Mouse (Mus musculus) C2C12 (cell line): ENCODE data around the gene Thsd1. TPM values are rescaled to one million over a fixed set of nuclear protein-coding genes. Genes with fewer than 3 reads are reported as not detected.

Experiments
- H3K27me3 ChIP-seq: one replicate; pipeline ENCODE4 v1.6.1; 2011; ENCODE audit not compliant: control insufficient read depth, insufficient read depth, insufficient read length
- H3K36me3 ChIP-seq: one replicate; pipeline ENCODE4 v1.6.1; 2011; ENCODE audit not compliant: control insufficient read depth, insufficient read depth
- H3K4me3 ChIP-seq: one replicate; pipeline ENCODE4 v1.5.1; 2011; ENCODE audit warnings: mild to moderate bottlenecking, control low read depth; ENCODE audit not compliant: poor library complexity, insufficient read depth, severe bottlenecking
- H3K79me2 ChIP-seq: one replicate; pipeline ENCODE4 v1.6.1; 2011; ENCODE audit not compliant: control insufficient read depth, insufficient read depth
- H3K79me3 ChIP-seq: one replicate; pipeline ENCODE4 v1.6.1; 2011; ENCODE audit warnings: low read depth, control low read depth
- H3ac ChIP-seq: one replicate; pipeline ENCODE3; 2011; ENCODE audit warnings: low read depth; ENCODE audit not compliant: control insufficient read depth, insufficient read length
- CEBPB ChIP-seq: IDR thresholded peaks from one replicate; pipeline ENCODE4 v1.6.1; 2011; ENCODE audit warnings: low read depth, mild to moderate bottlenecking, control low read depth, moderate library complexity
- CTCF ChIP-seq: IDR thresholded peaks from one replicate; pipeline ENCODE4 v1.5.1; 2011; ENCODE audit not compliant: control insufficient read depth, insufficient read depth, insufficient read length
- FOSL1 ChIP-seq: IDR thresholded peaks from one replicate; pipeline ENCODE4 v1.8.0; 2011; ENCODE audit warnings: mild to moderate bottlenecking, low read length; ENCODE audit not compliant: poor library complexity, insufficient read depth, severe bottlenecking
- MAX ChIP-seq: IDR thresholded peaks from one replicate; pipeline ENCODE4 v1.6.1; 2011; ENCODE audit warnings: mild to moderate bottlenecking, control low read depth
- MYOD1 ChIP-seq: IDR thresholded peaks from one replicate; pipeline ENCODE4 v1.6.1; 2011; ENCODE audit warnings: low read depth; ENCODE audit not compliant: control insufficient read depth, insufficient read length
- MYOG ChIP-seq: IDR thresholded peaks from one replicate; pipeline ENCODE4 v1.6.1; 2011; ENCODE audit not compliant: control insufficient read depth, insufficient read length; ENCODE audit errors: extremely low read depth
- USF1 ChIP-seq: IDR thresholded peaks from one replicate; pipeline ENCODE4 v1.6.1; 2011; ENCODE audit warnings: low read depth, mild to moderate bottlenecking, control low read depth, moderate library complexity
- polyA plus RNA-seq: library from polyadenylated mRNA; unstranded; fragments of >200 nt; fragmentation: generic; extraction: Trizol; gene quantifications from one replicate; pipeline ENCODE4 v1.2.1, GENCODE M21; 2012; ENCODE audit warnings: missing spikeins

Gene Thsd1
- polyA plus RNA-seq, 1 experiment: 0.04 TPM

DNA sequence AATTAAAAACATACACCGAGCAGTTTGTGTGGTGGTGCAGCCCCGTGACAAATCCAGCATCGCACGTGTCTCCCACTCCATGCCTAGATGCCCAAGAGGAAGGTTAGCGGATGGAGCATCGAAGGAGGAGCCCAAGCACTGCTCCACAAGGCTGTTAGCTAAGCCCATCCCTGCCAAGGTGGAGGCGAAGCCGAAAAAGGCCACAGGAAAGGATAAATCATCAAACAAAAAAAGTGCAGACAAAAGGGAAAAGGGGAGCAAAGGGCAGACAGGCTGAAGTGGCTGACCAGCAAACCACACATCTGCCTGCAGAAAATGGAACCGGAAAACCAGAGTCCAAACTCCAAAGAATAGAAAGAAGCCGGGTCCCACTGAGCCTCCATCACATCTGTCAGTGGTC lies 79.9 kb downstream of the Thsd1 start:
- H3K36me3 ChIP-seq: no peaks in the 10 kb centered on the region
- TF ChIP-seq MYOG: no peak
- no peak for TF ChIP-seq USF1
- TF ChIP-seq FOSL1: no peak
- TF ChIP-seq CEBPB: no peak
- TF ChIP-seq MYOD1: no peak
- TF ChIP-seq CTCF: no peak
- TF ChIP-seq MAX: no peak
- H3ac ChIP-seq: no peak overlapping the region
- peaks cover 14% of the 10 kb centered on the region for H3K27me3 ChIP-seq
- H3K79me3 ChIP-seq: no peaks in the 10 kb centered on the region
- no peak overlapping the region for H3K4me3 ChIP-seq
- no peaks in the 10 kb centered on the region for H3K79me2 ChIP-seq

Other genes with a start within 250 kb of the Thsd1 start
- gene Atp7b, start 167.0 kb upstream of the Thsd1 start, polyA plus RNA-seq: 0.04 TPM
- gene Alg11, start 166.6 kb upstream of the Thsd1 start, polyA plus RNA-seq: 3.1 TPM
- not detected for gene Nek5, start 102.3 kb upstream of the Thsd1 start, polyA plus RNA-seq
- gene Nek3, start 60.9 kb upstream of the Thsd1 start, polyA plus RNA-seq: 1.4 TPM
- 21.3 TPM for gene Ckap2, start 41.5 kb upstream of the Thsd1 start, polyA plus RNA-seq
- gene Vps36, start 34.5 kb upstream of the Thsd1 start, polyA plus RNA-seq: 22.9 TPM
- not detected for gene Tpte, start 56.1 kb downstream of the Thsd1 start, polyA plus RNA-seq
- gene Slc25a15, start 171.3 kb downstream of the Thsd1 start, polyA plus RNA-seq: 3.4 TPM
- 15.8 TPM for gene Mrps31, start 184.0 kb downstream of the Thsd1 start, polyA plus RNA-seq